Mouse (Mus musculus) hindbrain, embryonic 14.5 days (tissue): ENCODE results near the gene Duxbl2. TPM values are rescaled to one million over a fixed set of nuclear protein-coding genes. Genes with fewer than 3 reads are reported as not detected.
"Not testable (repeated sequence)": the region's sequence is repeated elsewhere in the genome, so short reads cannot be mapped to it uniquely, and the experiment has no call there.

Source experiments
- ATAC-seq: fragments of 200-750 bp; cut with Nextera tagmentation; 2 replicates; pipeline ENCODE4 v1.8.0; 2017; ENCODE audit warnings: moderate number of reproducible peaks, mild to moderate bottlenecking, moderate TSS enrichment, moderate library complexity; ENCODE audit not compliant: low FRiP score
- DNase-seq: peaks from one replicate; pipeline ENCODE4 v3.0.0-alpha.2; 2015; ENCODE audit warnings: low spot score
- H3K27ac ChIP-seq: fragments of 300-500 bp; sonication (generic); 2 replicates; pipeline ENCODE4 v1.5.1; 2014; ENCODE audit warnings: mild to moderate bottlenecking, moderate library complexity
- H3K27me3 ChIP-seq: fragments of 300-500 bp; sonication (generic); 2 replicates; pipeline ENCODE4 v1.6.1; 2014; ENCODE audit warnings: mild to moderate bottlenecking, low read length, mixed read lengths; ENCODE audit not compliant: control insufficient read depth, insufficient read depth
- H3K36me3 ChIP-seq: fragments of 300-500 bp; sonication (generic); replicated peaks from 2 replicates; pipeline ENCODE4 v1.6.1; 2014; ENCODE audit not compliant: control insufficient read depth, insufficient read depth
- H3K4me1 ChIP-seq: fragments of 300-500 bp; sonication (generic); replicated peaks from 2 replicates; pipeline ENCODE4 v1.6.1; 2014; ENCODE audit warnings: antibody characterized with exemption, low read length, mixed read lengths; ENCODE audit not compliant: control insufficient read depth, insufficient read depth
- H3K4me2 ChIP-seq: fragments of 300-500 bp; sonication (generic); replicated peaks from 2 replicates; pipeline ENCODE4 v1.6.1; 2014; ENCODE audit warnings: mild to moderate bottlenecking, moderate library complexity
- H3K4me3 ChIP-seq: fragments of 300-500 bp; sonication (generic); replicated peaks from 2 replicates; pipeline ENCODE4 v1.5.1; 2014; ENCODE audit warnings: mild to moderate bottlenecking, low read length
- H3K9ac ChIP-seq: fragments of 300-500 bp; sonication (generic); 2 replicates; pipeline ENCODE4 v1.6.1; 2014
- H3K9me3 ChIP-seq: fragments of 300-500 bp; sonication (generic); 2 replicates; pipeline ENCODE4 v1.6.1; 2016; ENCODE audit warnings: low read length; ENCODE audit not compliant: control insufficient read depth
- whole genome bisulfite sequencing: fragments of 180-500 bp; shearing (Covaris S2); extraction: QIAGEN DNeasy Blood & Tissue Kit; methylation state at CpG from one replicate; pipeline ENCODE4 v1.1.7; 2014; 5-methylcytosine and 5-hydroxymethylcytosine counted together
- polyA plus RNA-seq: library from polyadenylated mRNA; unstranded; fragments of >200 nt; fragmentation: Nextera tagmentation; extraction: Ambion mirVana; gene quantifications from 2 replicates; pipeline ENCODE4 v1.2.1, GENCODE M21; 2014

Gene Duxbl2
- polyA plus RNA-seq, result 1.6 and 2.0 TPM in 2 replicates

- H3K27me3 ChIP-seq, DNase-seq, H3K9me3 ChIP-seq, ATAC-seq, H3K4me2 ChIP-seq, H3K9ac ChIP-seq, H3K36me3 ChIP-seq, H3K4me1 ChIP-seq, H3K4me3 ChIP-seq, H3K27ac ChIP-seq: not testable (repeated sequence)
- WGBS, result no CpG with 5 or more reads among the region's 7 CpGs
Measured at GRCm38 (mm10) chr14:26118150-26118549, at the start of gene Duxbl2. TSS of gene Duxbl2 (plus strand) at chr14:26118349.

GRCm38 (mm10) chr14:26076620-26077390, 41.3 kb upstream of the Duxbl2 start:
- not testable (repeated sequence) for H3K9me3 ChIP-seq, H3K27ac ChIP-seq, H3K4me2 ChIP-seq, H3K36me3 ChIP-seq, DNase-seq, H3K9ac ChIP-seq, H3K27me3 ChIP-seq, H3K4me1 ChIP-seq, ATAC-seq, H3K4me3 ChIP-seq
- WGBS, result no CpG with 5 or more reads among the region's 5 CpGs

DNA sequence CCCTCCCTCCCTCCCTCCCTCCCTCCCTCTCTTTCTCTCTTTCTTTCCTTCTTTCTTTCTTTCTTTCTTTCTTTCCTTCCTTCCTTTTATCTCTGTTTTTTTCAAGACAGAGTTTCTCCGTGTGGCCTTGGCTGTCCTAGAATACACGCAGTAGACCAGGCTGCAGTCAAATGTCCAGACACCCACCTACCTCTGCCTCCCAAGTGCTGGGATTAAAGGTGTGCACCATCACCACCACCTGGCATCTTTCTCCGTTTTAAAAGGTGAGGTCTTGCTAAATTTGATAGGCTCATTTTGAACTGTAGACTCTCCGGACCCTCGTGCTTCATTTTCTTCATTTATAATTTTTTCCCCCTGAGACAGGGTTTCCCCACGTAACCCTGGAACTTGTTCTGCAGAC, 36.9 kb upstream of the Duxbl2 start, which contains the start of gene Cphx2:
Gene Cphx2 (plus strand): TSS at position 301 of the 400 bp plus-strand sequence.
- not testable (repeated sequence) for ATAC-seq, H3K4me1 ChIP-seq, H3K9ac ChIP-seq, H3K36me3 ChIP-seq, H3K4me2 ChIP-seq, DNase-seq, H3K4me3 ChIP-seq, H3K9me3 ChIP-seq, H3K27ac ChIP-seq, H3K27me3 ChIP-seq
- WGBS, result no CpG with 5 or more reads among the region's 6 CpGs

DNA sequence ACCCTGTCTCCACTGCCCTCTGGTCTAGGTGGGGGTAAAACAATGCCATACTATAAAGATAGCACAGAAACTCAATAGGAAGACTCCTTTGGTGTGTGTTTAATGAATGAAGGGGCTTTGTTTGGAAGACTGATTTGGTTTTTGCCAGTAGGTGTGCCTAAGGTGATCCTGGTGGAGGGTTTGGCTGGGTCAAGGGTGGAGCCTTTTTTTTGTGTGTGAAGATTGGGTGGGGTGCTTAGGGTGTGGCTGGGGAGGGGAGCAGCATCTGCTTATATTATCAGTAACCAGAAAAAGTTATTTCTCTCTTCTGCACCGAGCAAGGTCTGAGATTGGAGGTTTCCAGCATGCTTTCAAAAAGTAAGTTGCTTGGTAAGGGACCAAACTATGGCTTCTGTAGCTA, 36.2 kb upstream of the Duxbl2 start, which contains the start of gene Cphx3:
Gene Cphx3 (plus strand): TSS at position 301 of the 400 bp plus-strand sequence.
- WGBS, result no CpG with 5 or more reads among the region's 1 CpGs
- H3K9me3 ChIP-seq, H3K27ac ChIP-seq, H3K4me3 ChIP-seq, H3K36me3 ChIP-seq, DNase-seq, ATAC-seq, H3K9ac ChIP-seq, H3K4me2 ChIP-seq, H3K4me1 ChIP-seq, H3K27me3 ChIP-seq: not testable (repeated sequence)

GRCm38 (mm10) chr14:26097622-26098021, 20.5 kb upstream of the Duxbl2 start:
- not testable (repeated sequence) for H3K27me3 ChIP-seq, H3K4me1 ChIP-seq, H3K4me3 ChIP-seq, H3K27ac ChIP-seq, DNase-seq, H3K36me3 ChIP-seq, H3K4me2 ChIP-seq, H3K9ac ChIP-seq, H3K9me3 ChIP-seq, ATAC-seq
- WGBS, result no CpG with 5 or more reads among the region's 3 CpGs

GRCm38 (mm10) chr14:26118550-26119000, 426 bp downstream of the Duxbl2 start:
- H3K27me3 ChIP-seq, DNase-seq, H3K4me3 ChIP-seq, H3K4me2 ChIP-seq, H3K36me3 ChIP-seq, H3K27ac ChIP-seq, H3K9me3 ChIP-seq, H3K9ac ChIP-seq, H3K4me1 ChIP-seq: not testable (repeated sequence)
- peak; percentile 94 for ATAC-seq
- no CpG with 5 or more reads among the region's 18 CpGs for WGBS

GRCm38 (mm10) chr14:26119095-26119494, 946 bp downstream of the Duxbl2 start:
- H3K27ac ChIP-seq, H3K4me2 ChIP-seq, DNase-seq, H3K4me1 ChIP-seq, H3K9ac ChIP-seq, H3K4me3 ChIP-seq, H3K27me3 ChIP-seq, H3K9me3 ChIP-seq, H3K36me3 ChIP-seq: not testable (repeated sequence)
- ATAC-seq, result peak; percentile 47
- no CpG with 5 or more reads among the region's 7 CpGs for WGBS

- not testable (repeated sequence) for DNase-seq, H3K9me3 ChIP-seq, H3K27ac ChIP-seq, H3K4me3 ChIP-seq, H3K27me3 ChIP-seq, H3K4me2 ChIP-seq, H3K36me3 ChIP-seq, H3K4me1 ChIP-seq, H3K9ac ChIP-seq, ATAC-seq
- no CpG with 5 or more reads among the region's 2 CpGs for WGBS
Measured at GRCm38 (mm10) chr14:26147095-26147494, 28.9 kb downstream of the Duxbl2 start.

GRCm38 (mm10) chr14:26156032-26156431, 37.9 kb downstream of the Duxbl2 start:
- not testable (repeated sequence) for H3K27me3 ChIP-seq, H3K27ac ChIP-seq, H3K4me2 ChIP-seq, H3K9ac ChIP-seq, H3K9me3 ChIP-seq, ATAC-seq, DNase-seq, H3K4me3 ChIP-seq, H3K4me1 ChIP-seq, H3K36me3 ChIP-seq
- WGBS, result no CpG with 5 or more reads among the region's 7 CpGs
